Mouse (Mus musculus) thymus, adult 2 months (tissue): ENCODE measurements around the gene Boll. TPM values are rescaled to one million over a fixed set of nuclear protein-coding genes. Genes with fewer than 3 reads are reported as not detected.

ENCODE experiments used
- DNase-seq: peaks from one replicate; pipeline ENCODE4 v3.0.0; 2021
- H3K27ac ChIP-seq: fragments of 200-500 bp; 2 replicates; pipeline ENCODE4 v1.5.1; 2012; ENCODE audit warnings: low read length, control low read depth; ENCODE audit not compliant: control insufficient read depth, insufficient read depth
- H3K27me3 ChIP-seq: fragments of 200-500 bp; 2 replicates; pipeline ENCODE4 v1.6.1; 2012; ENCODE audit warnings: mild to moderate bottlenecking, low read length, moderate library complexity, mixed read lengths; ENCODE audit not compliant: control insufficient read depth, insufficient read depth
- H3K36me3 ChIP-seq: fragments of 200-500 bp; 2 replicates; pipeline ENCODE4 v1.6.1; 2012; ENCODE audit warnings: mild to moderate bottlenecking, low read length, moderate library complexity; ENCODE audit not compliant: control insufficient read depth, insufficient read depth
- H3K4me1 ChIP-seq: fragments of 200-500 bp; replicated peaks from 2 replicates; pipeline ENCODE4 v1.6.1; 2012; ENCODE audit warnings: low read length; ENCODE audit not compliant: control insufficient read depth, insufficient read depth
- H3K4me3 ChIP-seq: fragments of 200-500 bp; 2 replicates; pipeline ENCODE4 v1.5.1; 2012; ENCODE audit warnings: mild to moderate bottlenecking, low read length, control low read depth, moderate library complexity; ENCODE audit not compliant: control insufficient read depth, insufficient read depth
- CTCF ChIP-seq: fragments of 200-500 bp; IDR thresholded peaks from 2 replicates; pipeline ENCODE4 v1.5.1; 2012; ENCODE audit warnings: mild to moderate bottlenecking, control low read depth, low read length, moderate library complexity, borderline replicate concordance; ENCODE audit not compliant: control insufficient read depth, poor library complexity, insufficient read depth; ENCODE audit errors: extremely low read depth
- POLR2A ChIP-seq: fragments of 200-500 bp; IDR thresholded peaks from 2 replicates; pipeline ENCODE4 v1.6.1; 2012; ENCODE audit warnings: mild to moderate bottlenecking, low read length, control low read depth, moderate library complexity; ENCODE audit not compliant: control insufficient read depth, poor library complexity, insufficient read depth; ENCODE audit errors: extremely low read depth
- WGBS: fragments of 180-500 bp; shearing (Covaris S2); methylation state at CpG from one replicate; pipeline ENCODE4 v1.1.7; 2018; 5-methylcytosine and 5-hydroxymethylcytosine counted together
- polyA plus RNA-seq: library from polyadenylated mRNA; depleted of rRNA; stranded (reverse); fragments of >200 nt; gene quantifications from 2 replicates; pipeline ENCODE4 v1.2.3, GENCODE M21; 2012

Boll gene
- polyA plus RNA-seq, 1 experiment = 1.3 TPM

DNA sequence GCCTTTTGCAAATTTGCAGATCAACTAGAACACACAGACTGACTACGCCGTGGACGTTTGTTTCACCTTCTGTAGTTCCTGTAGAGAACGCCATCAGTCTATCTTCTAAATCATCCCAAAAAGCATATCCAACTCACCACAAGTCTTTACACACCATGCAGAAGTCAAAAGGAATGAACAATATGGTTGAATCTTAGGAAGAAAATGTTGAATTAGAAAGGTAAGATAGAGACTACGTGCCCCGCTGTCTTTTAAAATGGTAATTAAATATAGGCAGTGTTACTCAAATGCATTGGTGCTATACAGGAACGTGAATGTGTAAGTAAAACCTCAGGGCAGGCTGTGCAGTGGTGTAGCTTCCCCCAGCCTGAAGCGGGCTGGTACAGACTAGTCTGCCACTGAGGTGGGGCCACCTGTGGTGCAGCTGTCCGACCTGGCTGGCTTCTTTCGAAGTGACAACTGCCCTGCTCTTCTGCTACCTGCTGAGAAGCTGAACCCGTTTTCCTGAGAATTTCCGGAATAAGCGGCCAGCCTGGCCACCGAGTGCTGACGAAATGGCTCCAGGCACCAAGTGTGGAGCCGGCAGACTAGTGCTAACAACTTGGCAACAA is 128.3 kb downstream of the Boll start:
- no peaks in the 10 kb centered on the region for H3K36me3 ChIP-seq
- H3K27me3 ChIP-seq = no peaks in the 10 kb centered on the region
- 83% methylated on average over 16 of the region's 16 CpGs for WGBS
- DNase-seq = no peak
- H3K27ac ChIP-seq = no peak overlapping the region
- TF ChIP-seq POLR2A (no peak), CTCF (no peak)
- H3K4me1 ChIP-seq = peaks cover 15% of the 10 kb centered on the region
- H3K4me3 ChIP-seq = no peak overlapping the region

DNA sequence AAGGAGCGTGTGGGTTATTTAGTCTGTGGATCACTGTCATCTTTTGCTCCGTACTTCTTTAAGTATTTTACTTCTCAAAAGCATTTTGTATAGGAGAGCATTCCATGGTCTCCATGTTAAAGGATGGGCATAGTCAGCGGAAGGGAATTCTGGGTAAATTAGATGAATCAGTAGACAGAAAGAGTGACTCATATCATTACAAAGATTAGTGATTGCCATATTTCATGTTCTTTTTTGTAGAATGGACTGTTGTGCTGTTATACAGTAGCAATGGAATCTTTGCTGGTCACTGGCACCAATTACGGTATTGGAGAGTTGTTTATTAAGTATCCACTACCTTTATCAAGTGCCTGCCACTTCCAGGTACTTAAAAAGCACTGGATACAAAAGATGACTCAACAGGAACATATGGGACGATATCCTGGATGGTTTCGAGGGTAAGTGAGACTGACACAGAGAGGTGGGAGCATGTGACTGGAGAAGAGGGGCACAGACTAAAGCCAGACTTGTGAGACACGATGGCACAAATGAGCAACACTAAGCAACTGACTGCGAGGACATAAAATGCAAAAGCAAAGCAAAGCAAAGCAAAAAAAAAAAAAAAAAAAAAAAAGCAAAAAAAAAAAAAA is 134.9 kb downstream of the Boll start:
- 95% methylated on average over 8 of the region's 8 CpGs for WGBS
- H3K4me3 ChIP-seq = no peak overlapping the region
- TF ChIP-seq CTCF (no peak), POLR2A (no peak)
- 0 out of 2 replicates have a peak, but pooled peaks cover 2% of the 10 kb centered on the region for H3K4me1 ChIP-seq
- no peaks in the 10 kb centered on the region for H3K36me3 ChIP-seq
- peaks cover 6% of the 10 kb centered on the region; the same call in 1 of the 2 replicates for H3K27me3 ChIP-seq
- no peak overlapping the region for H3K27ac ChIP-seq
- DNase-seq = no peak

DNA sequence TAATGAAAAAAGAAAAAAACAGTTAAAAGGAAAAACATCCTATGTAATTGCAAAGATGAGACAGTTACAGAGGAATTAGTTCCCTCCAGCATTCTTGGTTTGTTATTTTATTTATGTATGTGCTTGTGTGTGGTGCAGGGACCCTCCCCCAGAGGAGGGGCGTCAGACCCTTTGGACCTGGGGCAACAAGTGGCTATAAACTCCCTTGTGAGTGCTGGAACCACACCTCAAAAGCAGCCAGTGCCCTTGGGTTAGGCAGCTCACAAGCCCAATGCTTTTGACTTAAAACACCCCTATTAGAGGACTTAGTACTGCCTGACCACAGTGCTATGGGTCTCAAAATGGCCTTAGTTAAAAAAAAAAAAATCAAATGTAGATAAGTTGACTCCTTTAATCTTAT is 135.9 kb downstream of the Boll start:
- H3K27ac ChIP-seq = no peak overlapping the region
- H3K4me3 ChIP-seq = no peak overlapping the region
- H3K36me3 ChIP-seq = no peaks in the 10 kb centered on the region
- H3K27me3 ChIP-seq = peaks cover 6% of the 10 kb centered on the region; the same call in 1 of the 2 replicates
- DNase-seq = no peak
- WGBS = 67% methylated on average over 1 of the region's 1 CpGs
- H3K4me1 ChIP-seq = 0 out of 2 replicates have a peak, but pooled peaks cover 2% of the 10 kb centered on the region
- no peak for TF ChIP-seq POLR2A

DNA sequence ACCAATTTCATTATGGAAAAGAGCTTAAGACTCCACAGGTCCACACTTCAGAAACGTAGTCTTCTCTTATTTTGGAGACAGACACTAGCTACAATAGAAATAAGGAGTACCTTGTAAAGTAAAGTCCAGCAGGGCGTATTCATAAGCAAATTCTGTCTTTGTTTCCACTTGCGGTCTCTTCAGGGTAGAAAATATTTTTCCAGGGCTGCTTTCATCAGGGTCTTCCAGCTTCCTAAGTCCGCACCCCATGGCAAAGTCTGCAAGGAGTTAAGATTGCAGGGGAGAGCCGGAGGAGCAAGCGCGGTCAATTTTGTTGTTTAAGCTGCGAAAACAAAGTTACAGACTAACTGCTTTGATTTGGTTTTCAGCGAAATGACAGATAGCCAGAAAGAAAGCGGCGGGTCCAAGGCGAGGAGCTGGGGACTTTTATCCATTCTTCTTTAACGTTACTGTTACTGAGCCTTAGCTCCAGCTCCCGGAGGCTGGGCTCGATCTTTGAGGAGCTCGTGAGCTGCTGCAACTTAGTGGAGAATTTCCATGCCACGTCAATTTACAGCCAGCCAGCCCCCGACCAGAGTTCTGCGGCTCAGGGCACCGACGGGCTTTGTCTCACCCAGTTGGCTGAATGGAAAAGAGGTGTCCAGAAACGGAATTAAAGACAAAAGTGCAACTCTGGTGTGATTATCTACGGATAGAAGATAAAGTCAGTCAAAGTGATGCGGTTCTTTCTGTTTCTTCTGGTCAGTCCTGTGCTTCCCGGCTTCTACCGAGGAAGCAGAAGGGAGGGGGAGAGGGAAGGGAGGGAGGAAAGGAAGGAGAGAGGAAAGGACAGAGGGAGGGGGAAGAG is 137.0 kb downstream of the Boll start, which contains the start of gene Rftn2:
Gene Rftn2 (minus strand): TSS at position 772 of the 847 bp plus-strand sequence.
- 0 out of 2 replicates have a peak, but pooled peaks cover 2% of the 10 kb centered on the region for H3K4me1 ChIP-seq
- no peak within 1 kb of the TSS for H3K4me3 ChIP-seq
- WGBS = 26% methylated on average over 26 of the region's 26 CpGs
- no peak for TF ChIP-seq CTCF
- no peak for TF ChIP-seq POLR2A
- no peaks in the 10 kb centered on the region for H3K36me3 ChIP-seq
- DNase-seq = no peak
- H3K27ac ChIP-seq = no peak within 1 kb of the TSS
- H3K27me3 ChIP-seq = peaks cover 6% of the 10 kb centered on the region; the same call in 1 of the 2 replicates

DNA sequence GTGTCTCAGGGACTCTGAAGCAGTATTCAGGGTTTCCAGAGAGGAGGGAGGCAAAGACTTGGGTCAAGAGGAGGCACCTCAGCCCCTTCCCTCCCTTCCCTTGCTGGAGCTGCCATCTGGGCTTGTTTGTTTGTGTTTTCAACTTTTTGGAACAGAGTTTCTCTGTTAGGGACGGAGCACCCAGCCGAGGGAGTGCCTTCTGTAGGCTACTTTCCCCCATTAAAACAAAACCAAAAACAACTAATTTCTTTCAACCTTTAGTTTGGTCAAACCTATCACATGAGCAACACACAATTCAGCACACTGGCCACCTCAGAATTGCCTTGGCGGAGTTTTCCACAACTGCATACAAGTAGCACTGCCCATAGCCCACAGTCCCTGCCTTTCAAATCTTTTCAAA is 137.9 kb downstream of the Boll start:
- Histone ChIP-seq H3K4me1 (0 out of 2 replicates have a peak, but pooled peaks cover 2% of the 10 kb centered on the region), H3K36me3 (no peaks in the 10 kb centered on the region), H3K27ac (no peak overlapping the region), H3K27me3 (peaks cover 6% of the 10 kb centered on the region; the same call in 1 of the 2 replicates), H3K4me3 (no peak overlapping the region)
- DNase-seq = no peak
- TF ChIP-seq CTCF (no peak), POLR2A (no peak)
- WGBS = 85% methylated on average over 3 of the region's 3 CpGs

DNA sequence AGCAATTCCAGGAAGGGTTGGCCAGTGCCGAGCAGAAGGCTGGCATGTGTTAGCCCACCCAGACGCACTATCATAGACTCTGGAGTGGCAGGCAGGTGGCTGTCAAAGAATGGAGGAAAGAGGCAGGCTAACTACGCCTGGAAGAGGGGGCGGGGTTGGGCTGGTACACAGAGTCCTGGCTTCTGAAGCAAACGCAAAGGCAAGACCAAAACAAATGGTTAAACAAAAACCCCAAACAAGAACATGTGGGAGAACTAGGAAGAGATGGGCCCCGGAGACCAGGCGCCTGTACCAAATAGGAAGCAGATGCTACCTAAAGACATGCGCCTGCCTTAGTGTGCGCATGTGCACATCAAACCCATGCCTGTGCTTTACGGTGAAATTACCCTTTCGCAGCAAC is 139.2 kb downstream of the Boll start:
- no peak for DNase-seq
- 79% methylated on average over 11 of the region's 11 CpGs for WGBS
- 0 out of 2 replicates have a peak, but pooled peaks cover 2% of the 10 kb centered on the region for H3K4me1 ChIP-seq
- no peak overlapping the region for H3K4me3 ChIP-seq
- H3K27ac ChIP-seq = no peak overlapping the region
- peaks cover 6% of the 10 kb centered on the region; the same call in 1 of the 2 replicates for H3K27me3 ChIP-seq
- TF ChIP-seq POLR2A = no peak
- TF ChIP-seq CTCF = no peak
- H3K36me3 ChIP-seq = no peaks in the 10 kb centered on the region
